Mouse (Mus musculus) CH12.LX (cell line): ENCODE measurements around the gene Scn8a. TPM values are rescaled to one million over a fixed set of nuclear protein-coding genes. Genes with fewer than 3 reads are reported as not detected.
A peak's percentile ranks its signal among the peaks of the same experiment; 100 is the strongest.

Experiments
- DNase-seq: peaks from one replicate; pipeline ENCODE4 v3.0.0-alpha.2; 2013; ENCODE audit errors: extremely low read depth
- H3K27ac ChIP-seq: 2 replicates; pipeline ENCODE4 v1.5.1; 2012; ENCODE audit warnings: low read depth, mild to moderate bottlenecking, control low read depth, moderate library complexity; ENCODE audit not compliant: insufficient read depth
- H3K27me3 ChIP-seq: replicated peaks from 2 replicates; pipeline ENCODE3; 2012; ENCODE audit warnings: inconsistent platforms
- H3K36me3 ChIP-seq, 2 experiments: replicated peaks in 1 of 2; 2 replicates each; pipeline versions ENCODE3 to v1.6.1; 2012; ENCODE audit warnings: inconsistent platforms in 1 of 2, low read length in 1 of 2, mild to moderate bottlenecking in 1 of 2, mixed read lengths in 1 of 2, moderate library complexity in 1 of 2; ENCODE audit not compliant: control insufficient read depth in 1 of 2, insufficient read depth in 1 of 2
- H3K4me1 ChIP-seq, 2 experiments: 2 replicates each; pipeline ENCODE4 v1.6.1; 2012; ENCODE audit warnings: inconsistent platforms in 1 of 2, moderate library complexity in 1 of 2; ENCODE audit not compliant: insufficient read depth in 2 of 2, control insufficient read depth in 1 of 2
- H3K4me2 ChIP-seq: 2 replicates; pipeline ENCODE4 v1.6.1; 2012; ENCODE audit warnings: low read depth, mild to moderate bottlenecking, control low read depth; ENCODE audit not compliant: poor library complexity, insufficient read depth, severe bottlenecking
- H3K4me3 ChIP-seq, 3 experiments: fragments of 150-350 bp in 1 of 3; sonication (generic) in 1 of 3; replicated peaks in 1 of 3; 2 replicates each; pipeline versions ENCODE3 to v1.5.1; 2011 to 2012; ENCODE audit warnings: low read depth in 2 of 3, low read length in 2 of 3, mild to moderate bottlenecking in 2 of 3, moderate library complexity in 2 of 3, control low read depth in 1 of 3, improper control_type of control experiment in 1 of 3, inconsistent platforms in 1 of 3, mixed read lengths in 1 of 3; ENCODE audit not compliant: poor library complexity in 1 of 3
- H3K79me2 ChIP-seq: replicated peaks from 2 replicates; pipeline ENCODE4 v1.6.1; 2012; ENCODE audit warnings: mild to moderate bottlenecking, moderate library complexity; ENCODE audit not compliant: control insufficient read depth, poor library complexity, insufficient read depth, severe bottlenecking; ENCODE audit errors: extremely low read depth
- H3K9ac ChIP-seq: 2 replicates; pipeline ENCODE4 v1.6.1; 2012; ENCODE audit warnings: low read depth, mild to moderate bottlenecking, control low read depth, moderate library complexity; ENCODE audit not compliant: insufficient read depth
- H3K9me3 ChIP-seq: replicated peaks from 2 replicates; pipeline ENCODE3; 2012; ENCODE audit warnings: low read length, inconsistent platforms, mixed read lengths
- BHLHE40 ChIP-seq: IDR thresholded peaks from 2 replicates; pipeline ENCODE4 v1.6.1; 2011; ENCODE audit warnings: mild to moderate bottlenecking, low read depth, low read length, improper control_type of control experiment
- MAFK ChIP-seq: IDR thresholded peaks from 2 replicates; pipeline ENCODE4 v1.6.1; 2011; ENCODE audit warnings: low read length, improper control_type of control experiment; ENCODE audit not compliant: insufficient replicate concordance
- MAX ChIP-seq: IDR thresholded peaks from 2 replicates; pipeline ENCODE4 v1.6.1; 2011; ENCODE audit warnings: low read length, improper control_type of control experiment
- NRF1 ChIP-seq: IDR thresholded peaks from 2 replicates; pipeline ENCODE4 v1.6.1; 2014; ENCODE audit warnings: low read depth, mild to moderate bottlenecking, inconsistent platforms, low read length, improper control_type of control experiment, moderate library complexity
- POLR2A ChIP-seq: IDR thresholded peaks from 2 replicates; pipeline ENCODE4 v1.6.1; 2011; ENCODE audit warnings: low read depth, mild to moderate bottlenecking, improper control_type of control experiment, low read length
- TBP ChIP-seq: conservative IDR thresholded peaks from 2 replicates; pipeline ENCODE4 v1.6.1; 2011; ENCODE audit warnings: low read depth, low read length, improper control_type of control experiment
- ZC3H11A ChIP-seq: IDR thresholded peaks from 2 replicates; pipeline ENCODE4 v1.6.1; 2012; ENCODE audit warnings: low read depth, mild to moderate bottlenecking, inconsistent platforms, low read length, improper control_type of control experiment
- ZMIZ1 ChIP-seq: IDR thresholded peaks from 2 replicates; pipeline ENCODE4 v1.6.1; 2012; ENCODE audit warnings: low read depth, mild to moderate bottlenecking, inconsistent platforms, low read length, improper control_type of control experiment
- dilution Hi-C: fragments of 300-500 bp; cut with MboI; formaldehyde crosslinking; loops from 2 replicates; pipeline ENCODE4 v1.14.3; 2020; ENCODE audit warnings: low sequenced_read_pairs; ENCODE audit not compliant: extremely low pct_unique_long_range_greater_than_20kb, extremely low pct_ligation_motif_present
- in situ Hi-C: fragments of 300-500 bp; cut with MboI; formaldehyde crosslinking; loops from 3 replicates; pipeline ENCODE4 v1.14.3; 2019; ENCODE audit warnings: low sequenced_read_pairs, low pct_ligation_motif_present, low pct_unique_long_range_greater_than_20kb, mixed read lengths
- polyA plus RNA-seq: library from polyadenylated mRNA; unstranded; fragments of >175 nt; gene quantifications from 2 replicates; pipeline ENCODE4 v1.2.1, GENCODE M21; 2012; ENCODE audit warnings: low read depth; ENCODE audit not compliant: insufficient read length
- total RNA-seq, 2 experiments: library from RNA; depleted of rRNA; stranded (reverse); fragments of 300-350 nt in 1 of 2; fragments of >200 nt in 1 of 2; gene quantifications; 2 replicates each; pipeline ENCODE4 v1.2.3; 2012 to 2014

Scn8a gene
- total and polyA plus RNA-seq, 3 experiments: 0.13 to 0.39 (median 0.15) TPM

DNA sequence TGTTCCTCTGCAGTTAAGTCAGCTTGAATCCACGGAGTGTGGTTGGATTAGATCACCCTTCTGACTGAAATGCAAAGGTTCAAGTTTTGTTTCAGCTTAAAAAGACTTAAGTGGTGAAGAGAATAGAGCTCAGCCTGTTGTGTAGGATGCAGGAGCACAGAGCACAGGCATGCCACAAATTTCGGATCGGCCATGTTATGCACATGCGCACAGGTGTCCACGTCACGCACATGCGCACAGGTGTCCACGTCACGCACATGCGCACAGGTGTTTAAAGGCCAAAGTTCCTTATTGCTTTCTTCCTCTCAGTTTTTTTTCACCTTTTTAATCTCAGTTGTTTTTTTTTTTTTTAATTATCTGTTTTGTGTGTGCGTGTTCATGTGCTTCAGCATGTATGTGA lies 52.6 kb downstream of the Scn8a start:
- TF ChIP-seq NRF1 (peak; percentile 64), POLR2A (no peak), ZMIZ1 (no peak), BHLHE40 (0 out of 2 replicates have a peak, but pooled peaks have one; percentile 17)
- Histone ChIP-seq H3K9me3 (no peaks in the 10 kb centered on the region), H3K4me3 (no peak overlapping the region), H3K27me3 (peaks cover 63% of the 10 kb centered on the region), H3K4me2 (0 out of 2 replicates have a peak overlapping the region, but pooled peaks have one; percentile 24), H3K79me2 (no peaks in the 10 kb centered on the region), H3K27ac (no peak overlapping the region), H3K36me3 (no peaks in the 10 kb centered on the region), H3K9ac (no peak overlapping the region), H3K4me1 (peaks cover 3 to 6% of the 10 kb centered on the region in 2 experiments; a peak in 3 of 4 replicates)
- DNase-seq: no peak
- in situ Hi-C loops (no loop called here), dilution Hi-C loops (no loop called here)

DNA sequence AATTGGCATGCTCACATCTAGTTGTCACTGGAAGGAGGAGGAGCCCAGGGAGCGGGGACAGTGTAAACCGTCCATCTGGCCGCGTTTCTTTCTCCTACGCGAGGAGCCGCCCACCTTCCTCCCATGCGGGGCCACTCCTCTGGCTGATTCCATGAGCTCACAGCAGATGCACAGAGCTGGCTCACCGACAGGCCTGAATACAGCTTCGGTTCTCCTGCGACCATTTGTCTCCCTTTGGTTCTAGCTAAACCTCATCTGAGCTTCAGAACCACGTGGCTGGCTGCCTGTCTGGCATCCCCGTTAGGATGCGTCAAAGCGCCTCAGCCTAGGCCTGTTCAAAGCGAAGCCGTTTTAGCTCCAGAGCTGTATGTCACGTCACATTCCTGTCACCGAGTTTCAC lies 53.8 kb downstream of the Scn8a start:
- no peaks in the 10 kb centered on the region for H3K9me3 ChIP-seq
- H3K79me2 ChIP-seq: no peaks in the 10 kb centered on the region
- no peak for TF ChIP-seq TBP
- TF ChIP-seq MAX: peak; percentile 57; the same call in 1 of the 2 replicates
- no peak overlapping the region for H3K9ac ChIP-seq
- in situ Hi-C loops: no loop called here
- H3K27ac ChIP-seq: no peak overlapping the region
- H3K4me2 ChIP-seq: no peak overlapping the region
- DNase-seq: peak; percentile 14
- dilution Hi-C loops: no loop called here
- H3K4me3 ChIP-seq: no peak overlapping the region
- H3K4me1 ChIP-seq: peaks cover 3 to 6% of the 10 kb centered on the region in 2 experiments; a peak in 3 of 4 replicates
- H3K27me3 ChIP-seq: peaks cover 65% of the 10 kb centered on the region
- H3K36me3 ChIP-seq: no peaks in the 10 kb centered on the region

DNA sequence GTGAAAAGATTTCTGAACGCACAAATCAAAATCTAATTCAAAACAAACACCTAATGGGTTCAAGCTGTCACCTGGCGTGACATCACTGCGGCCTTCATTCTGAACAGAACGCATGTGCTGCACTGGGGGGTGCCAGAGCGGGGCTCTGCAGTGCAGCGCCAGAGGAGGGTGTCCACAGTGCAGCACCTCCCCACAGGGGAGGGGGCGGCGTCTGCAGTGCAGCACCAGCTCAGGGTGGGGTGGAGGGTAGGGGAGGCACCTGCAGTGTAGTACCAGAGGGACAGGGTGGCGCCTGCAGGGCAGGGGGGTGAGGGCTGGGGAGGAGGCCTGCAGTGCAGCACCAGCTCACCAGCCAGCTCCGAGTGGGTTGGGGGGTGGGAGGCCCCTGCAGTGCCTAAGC lies 55.3 kb downstream of the Scn8a start:
- Histone ChIP-seq H3K9me3 (no peaks in the 10 kb centered on the region), H3K36me3 (no peaks in the 10 kb centered on the region), H3K27ac (no peak overlapping the region), H3K27me3 (peaks cover 63% of the 10 kb centered on the region), H3K9ac (no peak overlapping the region), H3K79me2 (no peaks in the 10 kb centered on the region), H3K4me3 (no peak overlapping the region), H3K4me1 (peaks cover 3 to 6% of the 10 kb centered on the region in 2 experiments; a peak in 3 of 4 replicates), H3K4me2 (no peak overlapping the region)
- TF ChIP-seq ZC3H11A: no peak
- no peak for TF ChIP-seq MAFK
- dilution Hi-C loops (no loop called here), in situ Hi-C loops (no loop called here)
- DNase-seq: no peak
